Mouse (Mus musculus) lung, embryonic 15.5 days (tissue): ENCODE results near the gene Cbr2. TPM values are rescaled to one million over a fixed set of nuclear protein-coding genes. Genes with fewer than 3 reads are reported as not detected.

Source experiments
- ATAC-seq: fragments of 200-750 bp; cut with Nextera tagmentation; 2 replicates; pipeline ENCODE4 v1.8.0; 2017; ENCODE audit warnings: moderate number of reproducible peaks, borderline replicate concordance; ENCODE audit not compliant: low FRiP score, low TSS enrichment; ENCODE audit errors: extremely low read depth
- H3K27ac ChIP-seq: fragments of 300-500 bp; sonication (generic); 2 replicates; pipeline ENCODE4 v1.5.1; 2015; ENCODE audit warnings: moderate library complexity, mild to moderate bottlenecking, inconsistent platforms
- H3K27me3 ChIP-seq: fragments of 300-500 bp; sonication (generic); 2 replicates; pipeline ENCODE4 v1.6.1; 2015; ENCODE audit warnings: inconsistent platforms
- H3K36me3 ChIP-seq: fragments of 300-500 bp; sonication (generic); 2 replicates; pipeline ENCODE4 v1.6.1; 2015; ENCODE audit warnings: inconsistent platforms
- H3K4me1 ChIP-seq: fragments of 300-500 bp; sonication (generic); 2 replicates; pipeline ENCODE4 v1.6.1; 2015; ENCODE audit warnings: inconsistent platforms
- H3K4me2 ChIP-seq: fragments of 300-500 bp; sonication (generic); 2 replicates; pipeline ENCODE4 v1.6.1; 2015; ENCODE audit warnings: inconsistent platforms, mild to moderate bottlenecking, moderate library complexity
- H3K4me3 ChIP-seq: fragments of 300-500 bp; sonication (generic); 2 replicates; pipeline ENCODE4 v1.5.1; 2015; ENCODE audit warnings: mild to moderate bottlenecking, inconsistent platforms
- H3K9ac ChIP-seq: fragments of 300-500 bp; sonication (generic); 2 replicates; pipeline ENCODE4 v1.6.1; 2015; ENCODE audit warnings: inconsistent platforms
- H3K9me3 ChIP-seq: fragments of 300-500 bp; sonication (generic); 2 replicates; pipeline ENCODE4 v1.6.1; 2016; ENCODE audit warnings: inconsistent platforms
- WGBS: fragments of 180-500 bp; shearing (Covaris S2); methylation state at CpG from one replicate; pipeline ENCODE4 v1.1.7; 2015; 5-methylcytosine and 5-hydroxymethylcytosine counted together
- polyA plus RNA-seq: library from polyadenylated mRNA; unstranded; fragments of >200 nt; fragmentation: Nextera tagmentation; extraction: Ambion mirVana; gene quantifications from 2 replicates; pipeline ENCODE4 v1.2.1, GENCODE M21; 2015

Cbr2 gene
- polyA plus RNA-seq, 1 experiment from 2014 or later, result 102 TPM

- Histone ChIP-seq H3K9me3 (no peaks in the 10 kb centered on the region), H3K4me3 (no peak overlapping the region), H3K4me1 (peaks cover 27% of the 10 kb centered on the region), H3K36me3 (peaks cover 40% of the 10 kb centered on the region), H3K4me2 (no peak overlapping the region), H3K27ac (peak overlapping the region; percentile 51), H3K27me3 (no peaks in the 10 kb centered on the region), H3K9ac (no peak overlapping the region)
- WGBS, result 54% methylated on average over 2 of the region's 2 CpGs
- ATAC-seq, result no peak
These were observed 47.3 kb downstream of the Cbr2 start for GRCm38 (mm10) chr11:120684660-120685059.

GRCm38 (mm10) chr11:120684086-120684485, 47.8 kb downstream of the Cbr2 start:
- H3K9ac ChIP-seq, result no peak overlapping the region
- peaks cover 38% of the 10 kb centered on the region for H3K36me3 ChIP-seq
- H3K9me3 ChIP-seq, result no peaks in the 10 kb centered on the region
- H3K27ac ChIP-seq, result peak overlapping the region; percentile 51
- no peaks in the 10 kb centered on the region for H3K27me3 ChIP-seq
- no peak overlapping the region for H3K4me2 ChIP-seq
- no peak overlapping the region for H3K4me3 ChIP-seq
- 70% methylated on average over 2 of the region's 2 CpGs for WGBS
- peaks cover 27% of the 10 kb centered on the region for H3K4me1 ChIP-seq
- no peak for ATAC-seq

GRCm38 (mm10) chr11:120683536-120683935, 48.4 kb downstream of the Cbr2 start:
- Histone ChIP-seq H3K36me3 (peaks cover 37% of the 10 kb centered on the region), H3K4me2 (no peak overlapping the region), H3K27ac (no peak overlapping the region), H3K27me3 (no peaks in the 10 kb centered on the region), H3K4me1 (peaks cover 27% of the 10 kb centered on the region), H3K4me3 (no peak overlapping the region), H3K9me3 (no peaks in the 10 kb centered on the region), H3K9ac (no peak overlapping the region)
- 87% methylated on average over 3 of the region's 3 CpGs for WGBS
- ATAC-seq, result no peak

GRCm38 (mm10) chr11:120682683-120683082, 49.2 kb downstream of the Cbr2 start:
- Histone ChIP-seq H3K27ac (no peak overlapping the region), H3K9me3 (no peaks in the 10 kb centered on the region), H3K9ac (no peak overlapping the region), H3K36me3 (peaks cover 44% of the 10 kb centered on the region), H3K4me1 (peaks cover 27% of the 10 kb centered on the region), H3K4me3 (no peak overlapping the region), H3K27me3 (no peaks in the 10 kb centered on the region), H3K4me2 (no peak overlapping the region)
- no peak for ATAC-seq
- 99% methylated on average over 5 of the region's 5 CpGs for WGBS

GRCm38 (mm10) chr11:120679909-120680308, 52.0 kb downstream of the Cbr2 start:
- H3K27ac ChIP-seq, result no peak overlapping the region
- no peak overlapping the region for H3K4me2 ChIP-seq
- WGBS, result 73% methylated on average over 3 of the region's 3 CpGs
- no peaks in the 10 kb centered on the region for H3K27me3 ChIP-seq
- ATAC-seq, result no peak
- H3K36me3 ChIP-seq, result peaks cover 47% of the 10 kb centered on the region
- no peaks in the 10 kb centered on the region for H3K9me3 ChIP-seq
- no peak overlapping the region for H3K4me3 ChIP-seq
- H3K4me1 ChIP-seq, result peaks cover 4% of the 10 kb centered on the region
- H3K9ac ChIP-seq, result no peak overlapping the region

Other genes starting within 250 kb of the Cbr2 start
- 125 and 133 TPM in 2 replicates for gene Mrpl12, start 247.5 kb downstream of the Cbr2 start, polyA plus RNA-seq
- gene Slc25a10, start 240.3 kb downstream of the Cbr2 start, polyA plus RNA-seq, result 67.5 and 70.9 TPM in 2 replicates
- 0.91 and 1.1 TPM in 2 replicates for gene Gcgr, start 201.4 kb downstream of the Cbr2 start, polyA plus RNA-seq
- gene Mcrip1, start 182.4 kb downstream of the Cbr2 start, polyA plus RNA-seq, result 205 and 209 TPM in 2 replicates
- 0.65 and 1.7 TPM in 2 replicates for gene Ppp1r27, start 181.0 kb downstream of the Cbr2 start, polyA plus RNA-seq
- 847 and 883 TPM in 2 replicates for gene P4hb, start 158.9 kb downstream of the Cbr2 start, polyA plus RNA-seq
- 697 and 699 TPM in 2 replicates for gene Arhgdia, start 150.5 kb downstream of the Cbr2 start, polyA plus RNA-seq
- gene Alyref, start 133.7 kb downstream of the Cbr2 start, polyA plus RNA-seq, result 511 and 543 TPM in 2 replicates
- 215 and 222 TPM in 2 replicates for gene Anapc11, start 133.7 kb downstream of the Cbr2 start, polyA plus RNA-seq
- gene Npb, start 123.6 kb downstream of the Cbr2 start, polyA plus RNA-seq, result 0.78 and 1.4 TPM in 2 replicates
- gene Pcyt2, start 114.2 kb downstream of the Cbr2 start, polyA plus RNA-seq, result 103 and 126 TPM in 2 replicates
- 32.6 and 34.3 TPM in 2 replicates for gene Sirt7, start 106.9 kb downstream of the Cbr2 start, polyA plus RNA-seq
- 23.3 and 24.5 TPM in 2 replicates for gene Mafg, start 98.5 kb downstream of the Cbr2 start, polyA plus RNA-seq
- 25.4 and 27.2 TPM in 2 replicates for gene Pycr1, start 88.3 kb downstream of the Cbr2 start, polyA plus RNA-seq
- 0.55 and 1.3 TPM in 2 replicates for gene Myadml2, start 84.0 kb downstream of the Cbr2 start, polyA plus RNA-seq
- 4.1 and 4.3 TPM in 2 replicates for gene Notum, start 70.9 kb downstream of the Cbr2 start, polyA plus RNA-seq
- 138 and 143 TPM in 2 replicates for gene Aspscr1, start 59.1 kb downstream of the Cbr2 start, polyA plus RNA-seq
- 160 and 167 TPM in 2 replicates for gene Cenpx, start 18.4 kb downstream of the Cbr2 start, polyA plus RNA-seq
- 57.9 and 59.9 TPM in 2 replicates for gene Lrrc45, start 18.2 kb downstream of the Cbr2 start, polyA plus RNA-seq
- 54.9 and 60.5 TPM in 2 replicates for gene Rac3, start 10.6 kb downstream of the Cbr2 start, polyA plus RNA-seq
- 45.1 and 55.1 TPM in 2 replicates for gene Dcxr, start 4.8 kb downstream of the Cbr2 start, polyA plus RNA-seq
- 3.9 and 4.8 TPM in 2 replicates for gene Hmga1b, start 30.7 kb upstream of the Cbr2 start, polyA plus RNA-seq
- gene Rfng, start 52.1 kb upstream of the Cbr2 start, polyA plus RNA-seq, result 35.4 and 38.3 TPM in 2 replicates
- 205 and 213 TPM in 2 replicates for gene Gps1, start 52.2 kb upstream of the Cbr2 start, polyA plus RNA-seq
- gene Dus1l, start 64.3 kb upstream of the Cbr2 start, polyA plus RNA-seq, result 84.3 and 90.4 TPM in 2 replicates
- 49.0 and 53.2 TPM in 2 replicates for gene Fasn, start 92.4 kb upstream of the Cbr2 start, polyA plus RNA-seq
- gene Ccdc57, start 200.8 kb upstream of the Cbr2 start, polyA plus RNA-seq, result 6.6 and 6.8 TPM in 2 replicates
- gene Slc16a3, start 216.4 kb upstream of the Cbr2 start, polyA plus RNA-seq, result 67.1 and 73.0 TPM in 2 replicates